Mouse (Mus musculus): ENCODE data around the gene Minos1. TPM values are rescaled to one million over a fixed set of nuclear protein-coding genes. Genes with fewer than 3 reads are reported as not detected.

The Minos1 gene
- polyA plus RNA-seq, 1 experiment from 2014 or later: 382 TPM

DNA sequence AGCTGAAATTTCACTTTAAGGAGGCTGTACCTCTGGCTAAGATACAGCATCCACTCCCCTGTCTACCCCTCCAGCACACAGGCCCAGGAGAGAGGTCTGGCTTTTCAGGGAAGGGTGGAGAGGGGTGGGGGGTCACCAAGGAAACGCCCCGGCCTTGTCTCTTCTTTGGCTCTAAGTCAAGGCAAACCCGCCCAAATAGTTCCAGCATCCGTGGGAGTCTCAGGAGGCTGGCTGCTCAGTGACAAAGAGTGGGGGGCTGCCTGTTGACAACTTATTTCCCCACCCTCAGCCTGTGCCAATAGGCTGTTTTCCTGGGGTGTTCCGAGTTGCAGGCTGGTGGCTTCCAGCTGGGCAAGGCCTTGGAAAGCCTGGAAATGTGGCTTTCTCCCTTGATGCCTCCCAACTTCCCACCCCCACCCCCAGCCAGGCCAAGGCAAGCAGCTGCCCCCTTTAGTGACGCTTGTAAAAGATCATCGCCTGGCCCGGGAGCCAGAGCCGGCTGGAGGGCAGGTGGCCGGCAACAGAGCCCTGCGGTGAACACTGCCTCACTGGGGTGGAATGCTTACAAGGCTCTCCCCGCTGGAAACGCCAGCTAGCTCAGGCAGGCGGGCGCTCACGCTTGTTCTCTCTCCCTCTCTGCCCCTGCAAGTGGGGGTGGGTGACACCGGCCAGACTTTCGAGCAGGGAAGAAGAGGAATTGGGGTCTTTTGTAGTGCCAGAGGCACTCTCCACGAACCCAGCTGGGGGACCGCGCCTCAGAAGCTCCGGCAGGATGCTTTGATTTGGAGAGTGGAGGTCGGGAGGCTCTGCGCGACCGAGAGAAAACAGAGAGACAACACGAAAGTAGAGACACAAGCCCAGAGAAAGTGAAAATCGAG lies 39.2 kb downstream of the Minos1 start:
- Histone ChIP-seq H3K27me3 (peaks cover 80% of the 10 kb centered on the region), H3K9ac (replicated peaks) (peak overlapping the region; percentile 60), H3K36me3 (no peaks in the 10 kb centered on the region), H3K9me3 (peaks cover 3% of the 10 kb centered on the region; the same call in 1 of the 2 replicates), H3K4me1 (peaks cover 22% of the 10 kb centered on the region), H3K4me3 (peak overlapping the region; percentile 56), H3K27ac (replicated peaks) (peak overlapping the region; percentile 7; the same call in 1 of the 2 replicates), H3K4me2 (replicated peaks) (peak overlapping the region; percentile 82)
- 3% methylated on average over 28 of the region's 28 CpGs for WGBS
- ATAC-seq (ENCODE audit: low FRiP score, low read depth): peak; percentile 53

DNA sequence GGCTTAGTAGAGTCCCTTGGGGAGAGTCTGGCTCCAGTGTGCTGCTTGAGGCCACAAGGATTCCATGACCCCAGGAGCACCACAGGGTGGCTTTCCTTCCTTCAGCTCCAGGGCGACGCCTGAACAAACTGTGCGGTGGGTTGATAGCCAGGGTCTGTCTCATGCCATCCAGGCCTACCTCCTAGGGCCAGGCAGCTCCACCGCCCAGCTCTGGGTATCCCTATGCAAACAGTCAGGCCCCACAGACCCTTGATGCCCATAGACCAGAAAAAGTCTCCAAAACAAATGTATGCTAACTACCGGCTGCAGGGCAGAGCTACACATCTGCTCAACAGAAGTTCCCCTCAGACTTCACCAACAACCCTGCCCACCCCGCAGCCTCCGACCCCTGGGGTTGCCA lies 39.8 kb downstream of the Minos1 start:
- Histone ChIP-seq H3K9me3 (peaks cover 3% of the 10 kb centered on the region; the same call in 1 of the 2 replicates), H3K4me2 (replicated peaks) (peak overlapping the region; percentile 82), H3K4me3 (peak overlapping the region; percentile 56), H3K27me3 (peaks cover 80% of the 10 kb centered on the region), H3K27ac (replicated peaks) (peak overlapping the region; percentile 7; the same call in 1 of the 2 replicates), H3K4me1 (peaks cover 22% of the 10 kb centered on the region), H3K36me3 (no peaks in the 10 kb centered on the region), H3K9ac (replicated peaks) (no peak overlapping the region)
- no peak for ATAC-seq (ENCODE audit: low FRiP score, low read depth)
- WGBS: 43% methylated on average over 7 of the region's 7 CpGs

DNA sequence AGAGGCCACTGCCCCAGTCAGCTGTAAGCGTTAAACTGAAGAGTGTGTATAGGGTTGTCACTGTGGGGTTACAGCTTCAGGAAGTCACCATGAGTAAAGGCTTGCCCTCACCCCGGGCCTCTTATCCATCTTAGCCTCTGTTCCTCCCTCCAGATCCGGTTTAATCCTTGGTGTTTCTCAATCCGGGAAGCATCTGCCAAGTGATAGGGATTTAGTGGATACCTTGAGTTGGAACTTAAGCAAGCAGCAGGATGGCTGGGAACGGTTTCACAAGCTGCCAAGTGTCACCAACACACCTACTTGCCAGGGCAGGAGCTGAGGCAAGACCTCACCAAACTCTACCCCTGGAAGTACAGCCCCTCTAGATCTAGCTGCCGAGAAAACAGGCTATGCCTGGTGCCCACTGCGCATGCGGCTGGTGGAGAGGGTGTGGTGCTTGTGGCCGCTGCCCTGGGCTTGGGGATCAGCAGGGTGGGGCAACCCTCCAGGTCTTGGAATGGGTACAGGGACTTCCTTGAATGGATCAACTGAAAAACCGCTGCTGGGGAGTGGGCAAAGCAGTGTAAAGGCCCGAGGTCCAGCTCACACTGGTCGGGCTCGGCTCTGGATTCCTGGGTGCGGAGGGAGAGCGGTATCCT lies 40.5 kb downstream of the Minos1 start:
- Histone ChIP-seq H3K9me3 (peaks cover 3% of the 10 kb centered on the region; the same call in 1 of the 2 replicates), H3K4me2 (replicated peaks) (no peak overlapping the region), H3K27me3 (peaks cover 83% of the 10 kb centered on the region), H3K4me1 (peaks cover 20% of the 10 kb centered on the region), H3K27ac (replicated peaks) (no peak overlapping the region), H3K9ac (replicated peaks) (no peak overlapping the region), H3K4me3 (no peak overlapping the region), H3K36me3 (no peaks in the 10 kb centered on the region)
- WGBS: 60% methylated on average over 15 of the region's 15 CpGs
- ATAC-seq (ENCODE audit: low FRiP score, low read depth): no peak

DNA sequence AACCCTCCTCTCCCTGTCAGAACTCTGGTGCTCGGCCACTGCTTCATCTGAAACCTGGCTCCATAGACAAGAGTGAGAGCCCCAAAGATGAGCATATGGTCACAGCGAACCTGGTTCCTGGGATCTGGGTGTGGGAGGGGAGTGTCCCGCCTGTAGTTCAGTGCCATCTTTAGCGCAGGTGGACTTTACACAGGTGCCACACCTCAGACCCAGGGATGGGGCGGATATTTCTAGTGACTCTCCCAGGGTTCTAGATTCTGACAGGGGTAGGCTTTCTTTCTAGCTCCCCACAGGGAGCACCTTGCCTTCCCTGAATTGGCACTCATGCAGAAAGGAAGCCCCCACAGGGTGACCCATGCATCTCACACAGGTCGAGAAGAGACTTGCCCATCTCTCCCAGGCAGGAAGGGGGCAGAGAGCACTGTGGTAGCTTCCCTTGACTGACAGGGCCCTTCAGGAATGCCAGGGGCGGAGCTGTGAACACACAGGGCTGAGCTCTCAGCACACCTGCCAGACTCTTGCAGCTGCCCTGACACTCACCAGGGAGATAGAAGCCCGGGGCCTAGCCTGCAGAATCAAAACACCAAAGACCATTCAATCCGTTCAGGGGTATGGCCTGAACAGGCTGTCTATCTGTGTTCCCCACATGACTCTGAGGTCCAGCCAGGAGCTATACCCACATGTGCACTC lies 41.8 kb downstream of the Minos1 start:
- H3K27ac ChIP-seq (replicated peaks): no peak overlapping the region
- WGBS: 60% methylated on average over 9 of the region's 9 CpGs

DNA sequence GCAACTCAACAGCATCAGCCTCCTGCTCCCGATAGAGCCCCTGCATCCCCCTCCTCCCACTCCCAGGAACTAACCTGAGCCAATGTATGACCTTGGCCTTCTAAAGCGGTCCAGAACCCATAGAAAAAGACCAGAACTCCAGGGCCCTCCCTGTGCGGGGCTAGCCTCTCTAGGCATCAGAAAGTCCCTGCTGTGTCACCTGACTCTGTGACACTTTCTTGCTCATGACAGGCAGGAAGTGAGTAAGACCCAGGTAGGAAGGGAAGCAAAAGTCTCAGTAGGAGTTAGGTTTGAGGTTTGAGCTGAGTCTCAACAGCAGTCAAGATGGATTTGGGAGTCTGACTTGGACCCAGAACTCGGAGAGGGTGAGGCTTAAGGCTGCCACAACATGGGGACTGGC lies 43.9 kb downstream of the Minos1 start:
- ATAC-seq (ENCODE audit: low FRiP score, low read depth): no peak
- Histone ChIP-seq H3K9me3 (no peaks in the 10 kb centered on the region), H3K9ac (replicated peaks) (no peak overlapping the region), H3K4me2 (replicated peaks) (no peak overlapping the region), H3K27me3 (peaks cover 69% of the 10 kb centered on the region), H3K27ac (replicated peaks) (no peak overlapping the region), H3K4me3 (no peak overlapping the region), H3K36me3 (no peaks in the 10 kb centered on the region), H3K4me1 (peaks cover 27% of the 10 kb centered on the region)
- WGBS: 67% methylated on average over 4 of the region's 4 CpGs

More for the DNA sequence above, 41.8 kb downstream of the Minos1 start:
- H3K4me1 ChIP-seq: peaks cover 18% of the 10 kb centered on the region
- ATAC-seq (ENCODE audit: low FRiP score, low read depth): no peak
- H3K9ac ChIP-seq (replicated peaks): no peak overlapping the region
- H3K4me2 ChIP-seq (replicated peaks): no peak overlapping the region
- no peaks in the 10 kb centered on the region for H3K9me3 ChIP-seq
- no peak overlapping the region for H3K4me3 ChIP-seq
- H3K27me3 ChIP-seq: peaks cover 89% of the 10 kb centered on the region
- no peaks in the 10 kb centered on the region for H3K36me3 ChIP-seq

DNA sequence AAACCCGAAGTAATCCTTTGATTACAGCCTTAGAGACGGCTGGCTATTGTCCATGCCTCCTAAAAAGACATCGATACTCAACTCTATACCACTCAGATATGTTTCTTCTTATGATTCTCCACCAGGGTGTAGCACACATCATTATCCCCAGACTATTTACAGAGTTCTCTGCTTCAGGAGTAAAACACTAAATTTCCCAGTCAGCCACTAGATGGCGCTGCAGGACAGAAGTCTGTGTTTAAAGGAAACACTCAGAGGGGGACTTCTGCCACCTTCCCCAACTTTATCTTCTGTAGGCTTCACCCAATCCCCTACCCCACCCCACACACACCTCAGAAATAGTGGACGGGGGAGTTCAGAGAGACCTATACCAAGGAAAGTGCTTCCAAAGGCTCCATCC lies 44.9 kb downstream of the Minos1 start:
- Histone ChIP-seq H3K36me3 (no peaks in the 10 kb centered on the region), H3K27ac (replicated peaks) (no peak overlapping the region), H3K4me3 (no peak overlapping the region), H3K4me2 (replicated peaks) (no peak overlapping the region), H3K9me3 (no peaks in the 10 kb centered on the region), H3K27me3 (peaks cover 59% of the 10 kb centered on the region), H3K4me1 (peaks cover 20% of the 10 kb centered on the region), H3K9ac (replicated peaks) (no peak overlapping the region)
- ATAC-seq (ENCODE audit: low FRiP score, low read depth): no peak
- 16% methylated on average over 5 of the region's 5 CpGs for whole genome bisulfite sequencing

DNA sequence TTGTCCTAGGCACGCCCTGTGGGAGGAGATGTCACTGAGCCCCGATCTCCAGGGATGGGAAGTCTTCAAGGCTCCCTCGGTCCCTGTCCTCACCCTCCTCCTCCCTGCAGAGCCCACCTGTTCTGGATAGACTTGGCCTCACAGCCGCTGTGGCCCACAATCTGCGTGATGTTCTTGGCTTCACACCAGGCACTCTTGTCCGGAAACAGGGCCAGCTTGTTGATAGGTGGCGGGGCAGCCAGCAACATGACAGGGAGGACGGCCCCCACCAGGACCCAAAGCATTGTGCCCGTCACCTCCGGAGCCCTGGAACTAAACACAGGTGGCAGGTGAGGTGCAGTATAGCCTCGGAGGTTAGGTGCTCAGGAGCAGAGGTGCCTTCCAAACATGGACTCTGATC lies 45.6 kb downstream of the Minos1 start:
- Histone ChIP-seq H3K4me2 (replicated peaks) (no peak overlapping the region), H3K9me3 (no peaks in the 10 kb centered on the region), H3K4me1 (peaks cover 20% of the 10 kb centered on the region), H3K27ac (replicated peaks) (no peak overlapping the region), H3K36me3 (no peaks in the 10 kb centered on the region), H3K4me3 (no peak overlapping the region), H3K27me3 (peaks cover 52% of the 10 kb centered on the region), H3K9ac (replicated peaks) (no peak overlapping the region)
- 78% methylated on average over 11 of the region's 11 CpGs for WGBS
- ATAC-seq (ENCODE audit: low FRiP score, low read depth): no peak

DNA sequence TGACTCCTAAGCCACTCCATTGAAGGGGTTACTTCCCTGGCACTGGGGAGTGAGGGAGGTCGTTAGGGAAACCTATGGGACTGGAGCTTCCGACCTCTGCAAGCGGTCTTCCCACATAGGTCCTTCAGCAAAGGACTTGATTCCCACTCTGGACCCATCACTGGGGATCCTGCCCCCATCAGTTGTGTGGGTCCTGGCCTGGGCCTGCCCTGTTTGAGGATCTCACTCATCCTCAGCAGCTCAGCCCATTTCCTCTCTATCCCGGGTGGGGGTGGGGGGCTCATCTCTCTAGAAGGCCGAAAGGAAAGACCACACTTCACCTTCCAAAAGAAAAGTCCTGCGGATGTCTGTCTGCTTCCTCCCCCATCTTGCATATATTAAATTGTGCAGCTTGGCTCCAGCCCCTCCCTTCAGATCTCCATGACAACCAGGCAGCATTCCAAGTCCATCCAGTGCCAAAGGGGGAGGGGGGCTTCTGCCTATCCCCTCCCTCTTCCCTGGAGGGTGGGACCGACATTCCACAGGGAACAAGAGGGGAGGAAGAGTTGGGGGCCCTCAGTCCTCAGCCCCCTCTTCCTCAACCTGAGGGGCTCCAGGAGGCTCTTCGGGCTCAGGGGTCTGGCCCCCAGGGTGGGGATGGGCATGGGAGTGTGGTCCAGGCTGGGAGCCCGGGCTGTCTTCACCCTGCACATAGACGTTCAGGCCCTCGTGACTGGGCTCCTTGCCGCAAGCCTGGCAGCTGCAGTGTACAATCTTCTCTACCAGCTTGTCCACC lies 47.9 kb downstream of the Minos1 start:
- H3K4me1 ChIP-seq: peaks cover 20% of the 10 kb centered on the region
- peak; percentile 76 for ATAC-seq (ENCODE audit: low FRiP score, low read depth)
- H3K4me3 ChIP-seq: peak overlapping the region; percentile 21; the same call in 1 of the 2 replicates
- WGBS: 19% methylated on average over 12 of the region's 12 CpGs
- H3K9me3 ChIP-seq: no peaks in the 10 kb centered on the region
- H3K9ac ChIP-seq (replicated peaks): 0 out of 2 replicates have a peak overlapping the region, but pooled peaks have one; percentile 43
- H3K36me3 ChIP-seq: no peaks in the 10 kb centered on the region
- peak overlapping the region; percentile 43 for H3K4me2 ChIP-seq (replicated peaks)
- H3K27me3 ChIP-seq: peaks cover 32% of the 10 kb centered on the region
- H3K27ac ChIP-seq (replicated peaks): 0 out of 2 replicates have a peak overlapping the region, but pooled peaks have one; percentile 25

DNA sequence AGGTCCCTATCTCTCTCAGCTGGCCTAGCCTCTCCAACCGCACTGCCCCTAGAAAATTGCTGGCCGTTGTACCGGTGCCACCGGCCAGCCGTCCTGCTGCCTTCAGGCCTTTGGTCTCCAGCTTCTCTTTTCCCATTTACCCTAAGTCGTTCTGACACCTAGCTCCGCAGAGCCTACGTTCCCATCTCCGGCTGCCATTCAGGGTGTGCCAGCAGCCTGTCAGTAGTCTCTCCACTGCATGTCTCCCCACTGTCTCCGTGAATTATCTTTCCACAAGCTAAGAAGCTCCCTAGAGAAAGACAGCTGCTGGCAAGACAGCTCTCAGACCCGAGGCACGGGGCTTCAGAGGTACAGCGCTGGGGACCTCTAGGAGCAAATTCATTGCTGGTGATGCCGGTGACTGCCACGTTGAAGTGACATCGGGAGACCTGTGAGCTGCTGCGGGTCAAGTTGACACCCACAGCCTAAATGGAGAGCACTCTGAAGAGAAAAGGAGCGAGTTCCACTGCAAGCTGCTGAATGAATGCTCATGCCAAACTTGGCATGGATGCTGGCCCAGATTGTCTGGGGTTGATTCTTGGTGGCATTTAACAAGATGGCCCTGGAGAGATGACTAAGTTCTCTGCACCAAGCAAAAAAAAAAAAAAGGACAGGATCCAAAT lies 49.5 kb downstream of the Minos1 start:
- Histone ChIP-seq H3K4me2 (replicated peaks) (no peak overlapping the region), H3K27ac (replicated peaks) (no peak overlapping the region), H3K4me3 (no peak overlapping the region), H3K9me3 (no peaks in the 10 kb centered on the region), H3K4me1 (peaks cover 20% of the 10 kb centered on the region), H3K9ac (replicated peaks) (no peak overlapping the region), H3K36me3 (no peaks in the 10 kb centered on the region), H3K27me3 (peaks cover 35% of the 10 kb centered on the region)
- WGBS: 82% methylated on average over 18 of the region's 18 CpGs
- no peak for ATAC-seq (ENCODE audit: low FRiP score, low read depth)

DNA sequence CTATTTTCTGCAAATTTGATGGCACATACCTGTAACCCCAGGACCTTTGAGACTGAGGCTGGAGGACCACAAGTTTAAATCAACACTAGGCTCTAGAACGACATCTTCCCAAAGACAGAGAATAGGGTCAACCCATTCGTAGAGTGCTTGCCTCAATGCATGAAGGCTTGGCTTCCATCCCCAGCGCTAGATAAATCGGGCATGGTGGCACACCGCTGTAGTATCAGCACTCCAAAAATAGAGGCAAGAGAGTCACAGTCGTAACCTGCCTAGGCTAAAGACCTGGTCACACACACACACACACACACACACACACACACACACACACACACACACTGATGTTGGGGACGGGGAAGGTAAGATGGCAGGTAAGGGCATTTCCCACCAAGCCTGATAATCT lies 50.7 kb downstream of the Minos1 start:
- no peaks in the 10 kb centered on the region for H3K9me3 ChIP-seq
- H3K4me3 ChIP-seq: no peak overlapping the region
- H3K4me2 ChIP-seq (replicated peaks): no peak overlapping the region
- no peak overlapping the region for H3K9ac ChIP-seq (replicated peaks)
- H3K27me3 ChIP-seq: peaks cover 41% of the 10 kb centered on the region
- peaks cover 27% of the 10 kb centered on the region for H3K4me1 ChIP-seq
- no peak for ATAC-seq (ENCODE audit: low FRiP score, low read depth)
- WGBS: 92% methylated on average over 7 of the region's 7 CpGs
- no peak overlapping the region for H3K27ac ChIP-seq (replicated peaks)
- H3K36me3 ChIP-seq: no peaks in the 10 kb centered on the region

DNA sequence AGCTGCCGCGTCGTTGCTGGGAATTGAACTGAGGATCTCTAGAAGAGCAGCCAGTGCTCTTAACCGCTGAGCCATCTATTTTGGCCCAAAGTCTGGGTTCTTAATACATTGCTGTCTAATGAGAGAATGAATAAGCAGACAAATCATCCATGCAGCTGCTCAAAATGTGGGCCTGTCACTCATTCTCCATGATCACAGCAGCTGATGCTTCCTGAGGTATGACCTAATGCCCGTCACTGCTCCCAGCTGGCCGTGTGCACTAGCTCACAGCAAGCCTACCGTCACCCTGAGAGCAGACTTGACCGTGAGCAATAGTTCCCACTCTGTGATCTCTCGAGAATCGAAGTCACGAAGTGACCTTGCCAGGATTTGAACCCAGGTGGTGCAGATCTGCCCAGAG lies 51.5 kb downstream of the Minos1 start:
- Histone ChIP-seq H3K27ac (replicated peaks) (no peak overlapping the region), H3K9ac (replicated peaks) (no peak overlapping the region), H3K36me3 (no peaks in the 10 kb centered on the region), H3K9me3 (no peaks in the 10 kb centered on the region), H3K4me3 (no peak overlapping the region), H3K4me2 (replicated peaks) (no peak overlapping the region), H3K27me3 (peaks cover 41% of the 10 kb centered on the region), H3K4me1 (peaks cover 34% of the 10 kb centered on the region)
- no peak for ATAC-seq (ENCODE audit: low FRiP score, low read depth)
- 79% methylated on average over 11 of the region's 11 CpGs for WGBS

Data from midbrain, embryonic 12.5 days (tissue).